Mouse (Mus musculus) WW6 (cell line): ENCODE results near the gene Ss18l1.
A peak's percentile ranks its signal among the peaks of the same experiment; 100 is the strongest.

Experiments
- DNase-seq: peaks from one replicate; pipeline ENCODE4 v3.0.0-alpha.2; 2013; ENCODE audit warnings: low read depth, low spot score

Gene Ss18l1

DNA sequence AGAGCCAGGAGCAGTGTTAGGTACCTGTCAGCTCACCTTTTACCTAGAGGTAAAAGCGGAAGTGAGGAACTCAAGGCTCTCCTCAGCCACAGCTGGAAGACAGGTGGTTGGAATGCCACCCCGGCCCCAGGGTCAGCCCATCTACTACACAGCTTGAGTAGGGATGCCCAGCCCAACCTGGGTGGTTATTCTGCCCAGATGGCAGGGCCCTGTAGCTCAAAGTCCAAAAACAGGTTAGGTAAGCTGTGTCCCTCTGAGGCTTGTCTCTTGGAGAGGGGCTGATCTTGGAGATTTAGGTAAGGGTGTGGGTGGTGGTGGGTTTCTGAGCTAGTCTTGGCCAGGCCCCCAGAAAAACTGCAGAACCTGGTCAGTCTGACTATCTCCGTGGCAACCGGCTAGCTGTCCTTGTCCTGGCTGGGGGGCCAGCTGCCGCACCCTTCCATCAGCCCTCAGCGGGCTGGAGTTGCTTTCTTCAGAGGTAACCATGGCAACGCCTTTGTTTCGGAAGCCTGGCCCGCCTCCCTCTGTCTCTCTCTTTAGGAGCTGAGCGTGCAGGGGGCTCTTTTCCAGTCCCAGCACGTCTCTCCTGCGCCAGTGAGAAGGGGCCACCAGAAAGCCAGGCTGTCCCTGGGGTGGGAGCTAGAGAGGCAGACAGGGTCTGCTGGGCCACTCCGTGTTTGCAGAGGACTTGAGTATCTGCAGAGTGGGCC, 75.3 kb downstream of the Ss18l1 start:
- no peak for DNase-seq

DNA sequence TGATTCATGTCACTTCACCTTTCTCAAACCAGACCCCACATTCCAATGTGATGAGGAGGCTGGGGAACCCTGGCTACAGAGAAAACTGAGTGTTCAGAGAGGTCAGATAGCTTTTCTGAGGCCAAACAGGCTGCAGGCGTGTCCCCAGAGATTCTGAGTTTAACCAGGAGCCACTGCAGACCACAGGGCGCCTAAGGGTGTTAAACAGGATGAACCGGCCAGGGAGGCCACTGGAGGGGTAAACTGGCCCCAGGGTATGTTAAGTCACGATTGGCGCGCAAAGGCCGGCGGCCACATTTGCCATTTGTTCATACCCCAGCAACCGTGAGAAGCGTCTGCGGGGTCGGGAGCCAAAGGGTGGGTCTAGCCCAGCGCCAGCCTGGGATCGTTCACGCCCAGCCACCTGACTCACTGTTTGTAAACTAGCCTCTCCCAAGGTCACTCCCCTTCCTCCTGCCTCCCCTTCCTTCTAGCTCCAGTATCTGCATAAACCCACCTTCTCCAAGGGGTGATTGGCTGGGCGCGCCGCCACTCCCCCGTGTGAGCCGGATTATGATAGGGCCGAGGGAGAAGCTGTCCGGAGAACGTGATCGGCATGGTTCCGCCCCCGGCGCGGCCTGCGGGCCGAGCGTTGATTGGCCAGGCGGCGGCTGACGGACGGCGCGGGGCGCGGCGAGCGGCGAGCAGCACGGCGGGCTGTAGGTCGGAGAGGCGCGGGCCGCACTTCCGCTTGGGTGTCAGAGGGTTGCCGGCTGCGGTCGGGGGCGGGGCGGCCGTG, 76.5 kb downstream of the Ss18l1 start, which contains the start of gene Osbpl2:
Gene Osbpl2, plus strand, starts transcription at position 646 of the 778 bp plus-strand sequence.
- peak; percentile 95 for DNase-seq
